7 mouse cellular contexts compared by ENCODE assay signal in the genomic region with DNA sequence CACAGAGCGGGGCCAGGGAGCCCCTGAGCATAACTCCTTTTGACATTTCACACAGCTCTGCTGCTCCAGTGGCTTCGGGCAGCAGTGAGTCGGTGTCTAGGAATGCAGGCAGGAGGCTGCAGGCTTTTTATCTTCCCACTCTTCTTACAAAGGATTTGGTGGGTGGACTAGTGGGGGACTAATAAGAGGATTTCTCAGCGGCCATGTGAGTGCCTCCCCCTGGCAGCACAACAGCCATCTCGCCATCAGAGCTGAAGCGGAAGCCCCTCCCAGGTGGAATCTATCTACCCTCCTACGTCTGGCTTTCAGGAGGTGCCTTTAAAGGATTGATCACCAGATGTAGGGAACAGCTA. TPM values are rescaled to one million over a fixed set of nuclear protein-coding genes. Genes with fewer than 3 reads are reported as not detected.
DNase-seq lines count a peak whose midpoint lies in the region; ATAC-seq and TF ChIP-seq lines count a peak whose summit lies in the region.

No protein-coding gene starts in this region.

- H3K4me2 ChIP-seq in lung, embryonic 14.5 days = peak overlapping the region; percentile 41
- H3K4me2 ChIP-seq in embryonic facial prominence, embryonic 15.5 days (replicated peaks) = peak overlapping the region; percentile 25
- H3K4me2 ChIP-seq in limb, embryonic 11.5 days (ENCODE audit: low read depth, severe bottlenecking) = 0 out of 2 replicates have a peak overlapping the region, but pooled peaks have one; percentile 5
- H3K4me2 ChIP-seq in stomach, embryonic 16.5 days (ENCODE audit: low read depth, low read length) = peak overlapping the region; percentile 27

- H3K9ac ChIP-seq in lung, embryonic 14.5 days = no peak overlapping the region
- no peak overlapping the region for H3K9ac ChIP-seq in embryonic facial prominence, embryonic 15.5 days
- no peak overlapping the region for H3K9ac ChIP-seq in limb, embryonic 11.5 days (ENCODE audit: low read length)
- peak overlapping the region; percentile 16; the same call in 1 of the 2 replicates for H3K9ac ChIP-seq in stomach, embryonic 16.5 days (ENCODE audit: low read length)

- peak overlapping the region; percentile 74 for H3K27ac ChIP-seq in lung, embryonic 14.5 days (ENCODE audit: low read depth)
- H3K27ac ChIP-seq in embryonic facial prominence, embryonic 15.5 days (replicated peaks) = peak overlapping the region; percentile 79
- H3K27ac ChIP-seq in limb, embryonic 11.5 days (replicated peaks; ENCODE audit: low read depth, low read length) = peak overlapping the region; percentile 38; the same call in 1 of the 2 replicates
- H3K27ac ChIP-seq in stomach, embryonic 16.5 days (ENCODE audit: low read length) = peak overlapping the region; percentile 64

- H3K4me3 ChIP-seq in lung, embryonic 14.5 days (ENCODE audit: low read depth, low read length) = no peak overlapping the region
- 0 out of 2 replicates have a peak overlapping the region, but pooled peaks have one; percentile 0 for H3K4me3 ChIP-seq in embryonic facial prominence, embryonic 15.5 days (replicated peaks)
- no peak overlapping the region for H3K4me3 ChIP-seq in limb, embryonic 11.5 days (ENCODE audit: low read depth, low read length)
- H3K4me3 ChIP-seq in stomach, embryonic 16.5 days (replicated peaks; ENCODE audit: low read length) = no peak overlapping the region

- DNase-seq in lung, embryonic 14.5 days = peak; percentile 58
- no peak for DNase-seq in lung, postnatal 36 days
- peak; percentile 67 for DNase-seq in limb, embryonic 11.5 days (ENCODE audit: low spot score)
- no peak for DNase-seq in right cerebral cortex, postnatal 4 days

- H3K9me3 ChIP-seq in lung, embryonic 14.5 days (ENCODE audit: low read depth, low read length) = no peaks in the 10 kb centered on the region
- no peaks in the 10 kb centered on the region for H3K9me3 ChIP-seq in embryonic facial prominence, embryonic 15.5 days (replicated peaks)
- H3K9me3 ChIP-seq in limb, embryonic 11.5 days (ENCODE audit: control insufficient read depth, low read length) = no peaks in the 10 kb centered on the region
- H3K9me3 ChIP-seq in stomach, embryonic 16.5 days (replicated peaks; ENCODE audit: control insufficient read depth, low read length) = no peaks in the 10 kb centered on the region

- H3K4me1 ChIP-seq in lung, embryonic 14.5 days (ENCODE audit: insufficient read depth) = peaks cover 17% of the 10 kb centered on the region
- H3K4me1 ChIP-seq in embryonic facial prominence, embryonic 15.5 days = peaks cover 46% of the 10 kb centered on the region
- H3K4me1 ChIP-seq in limb, embryonic 11.5 days (ENCODE audit: control insufficient read depth, insufficient read depth, low read length) = peaks cover 25% of the 10 kb centered on the region
- peaks cover 39% of the 10 kb centered on the region for H3K4me1 ChIP-seq in stomach, embryonic 16.5 days (ENCODE audit: control insufficient read depth, insufficient read depth, low read length)

- H3K27me3 ChIP-seq in lung, embryonic 14.5 days (ENCODE audit: insufficient read depth, low read length) = no peaks in the 10 kb centered on the region
- H3K27me3 ChIP-seq in embryonic facial prominence, embryonic 15.5 days = no peaks in the 10 kb centered on the region
- H3K27me3 ChIP-seq in limb, embryonic 11.5 days (ENCODE audit: control insufficient read depth, insufficient read depth, low read length) = no peaks in the 10 kb centered on the region
- no peaks in the 10 kb centered on the region for H3K27me3 ChIP-seq in stomach, embryonic 16.5 days (ENCODE audit: control insufficient read depth, insufficient read depth, low read length)

- 19% methylated on average over 7 of the region's 7 CpGs for WGBS in lung, embryonic 14.5 days
- 5% methylated on average over 7 of the region's 7 CpGs for WGBS in embryonic facial prominence, embryonic 15.5 days
- whole genome bisulfite sequencing in limb, embryonic 11.5 days = 5% methylated on average over 7 of the region's 7 CpGs
- 25% methylated on average over 7 of the region's 7 CpGs for WGBS in stomach, embryonic 16.5 days

- TF ChIP-seq CTCF in lung, embryonic 14.5 days (IDR thresholded peaks at IDR 0.05; ENCODE audit: low read depth) = no peak

- no peak for ATAC-seq in lung, embryonic 14.5 days (ENCODE audit: insufficient read depth)
- ATAC-seq in embryonic facial prominence, embryonic 15.5 days (ENCODE audit: insufficient number of reproducible peaks, low FRiP score, low TSS enrichment, low read depth) = no peak
- ATAC-seq in limb, embryonic 11.5 days (ENCODE audit: insufficient number of reproducible peaks, low FRiP score, low TSS enrichment, low read depth) = no peak
- peak; percentile 24; the same call in 1 of the 2 replicates for ATAC-seq in stomach, embryonic 16.5 days (ENCODE audit: insufficient read depth, low FRiP score)
- ATAC-seq in inflammation-experienced regulatory T-cells, adult 6 months = no peak

- H3K36me3 ChIP-seq in lung, embryonic 14.5 days (ENCODE audit: insufficient read depth) = no peaks in the 10 kb centered on the region
- no peaks in the 10 kb centered on the region for H3K36me3 ChIP-seq in embryonic facial prominence, embryonic 15.5 days
- H3K36me3 ChIP-seq in limb, embryonic 11.5 days (ENCODE audit: control insufficient read depth, insufficient read depth, low read length) = no peaks in the 10 kb centered on the region
- H3K36me3 ChIP-seq in stomach, embryonic 16.5 days (ENCODE audit: control insufficient read depth, insufficient read depth, low read length) = no peaks in the 10 kb centered on the region

RNA-seq across cellular contexts. Expression of gene Limk2, which starts 34.7 kb away (rescaled TPM):
- polyA plus RNA-seq in lung, embryonic 14.5 days (2014; fragmentation: Nextera tagmentation; extraction: Ambion mirVana) = 45.3 and 49.1 TPM in 2 replicates
- 100 and 103 TPM in 2 replicates for polyA plus RNA-seq in embryonic facial prominence, embryonic 15.5 days (2015; fragmentation: Nextera tagmentation; extraction: Ambion mirVana)
- polyA plus RNA-seq in limb, embryonic 11.5 days (2014; fragmentation: Nextera tagmentation; extraction: Ambion mirVana) = 45.5 and 51.6 TPM in 2 replicates
- 92.6 and 109 TPM in 2 replicates for polyA plus RNA-seq in stomach, embryonic 16.5 days (2015; fragmentation: Nextera tagmentation; extraction: Ambion mirVana)
- 10 to 100 TPM; 84.8 to 90.3 (median 87.8) TPM for polyA plus RNA-seq in inflammation-experienced regulatory T-cells, adult 6 months (2017; shearing (Covaris generic))

RNA-seq across cellular contexts. Expression of gene Pik3ip1, which starts 44.1 kb away (rescaled TPM):
- polyA plus RNA-seq in lung, embryonic 14.5 days (2014; fragmentation: Nextera tagmentation; extraction: Ambion mirVana) = 6.4 and 8.5 TPM in 2 replicates
- polyA plus RNA-seq in embryonic facial prominence, embryonic 15.5 days (2015; fragmentation: Nextera tagmentation; extraction: Ambion mirVana) = 13.9 and 15.8 TPM in 2 replicates
- polyA plus RNA-seq in limb, embryonic 11.5 days (2014; fragmentation: Nextera tagmentation; extraction: Ambion mirVana) = 10.2 and 11.5 TPM in 2 replicates
- 9.4 and 11.8 TPM in 2 replicates for polyA plus RNA-seq in stomach, embryonic 16.5 days (2015; fragmentation: Nextera tagmentation; extraction: Ambion mirVana)
- polyA plus RNA-seq in inflammation-experienced regulatory T-cells, adult 6 months (2017; shearing (Covaris generic)) = 10 to 100 TPM; 11.5 to 59.1 (median 35.3) TPM

Comparison
In these comparisons a context has a peak if more than half of its experiments do, and no peak if none do; other contexts are left out.
1. DNase-seq: peak in lung, embryonic 14.5 days (single experiment) and limb, embryonic 11.5 days (single experiment); none in lung, postnatal 36 days (single experiment) and right cerebral cortex, postnatal 4 days (single experiment).
2. Peak in every context shown above with its lines, with median percentiles within 50 percentile points of each other: H3K27ac ChIP-seq and H3K4me2 ChIP-seq.